Mouse (Mus musculus) granulocyte monocyte progenitor cell, adult 5-6 weeks (primary cell): ENCODE data around the gene Tenm2. TPM values are rescaled to one million over a fixed set of nuclear protein-coding genes. Genes with fewer than 3 reads are reported as not detected.

Experiments
- ATAC-seq: replicated peaks from 2 replicates; pipeline ENCODE4 v1.8.0; 2016; ENCODE audit warnings: mild to moderate bottlenecking, moderate TSS enrichment, inconsistent platforms; ENCODE audit not compliant: poor library complexity, severe bottlenecking
- total RNA-seq, 2 experiments: library from RNA; stranded (forward) in 1 of 2; stranded (reverse) in 1 of 2; fragments of 200-712, 200-1000 nt in 1 of 2; fragments of >200 nt in 1 of 2; fragmentation: Nextera tagmentation in 1 of 2; gene quantifications; 2 replicates each; pipeline ENCODE4 v1.2.3; 2014 to 2017

Gene Tenm2
- total RNA-seq, 2 experiments from 2014 or later = not detected

DNA sequence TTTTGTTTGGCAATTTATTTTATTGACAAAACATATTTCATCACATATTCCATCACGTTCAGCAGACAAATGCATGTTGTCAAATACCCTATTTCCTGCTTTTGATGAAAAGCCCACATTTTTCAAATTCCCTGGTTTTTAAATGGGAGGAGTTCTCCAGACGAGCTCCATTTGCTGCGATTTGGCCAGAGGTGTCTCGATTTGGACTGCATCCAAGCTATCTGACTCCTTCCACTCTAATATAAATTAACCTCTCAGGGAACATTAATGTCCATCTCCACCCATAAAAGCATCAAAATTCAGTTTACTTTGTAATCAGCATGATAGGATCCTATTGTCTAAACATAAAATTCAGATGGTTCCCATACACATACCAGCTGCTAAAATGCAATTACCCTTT, 120.6 kb downstream of the Tenm2 start:
- no peak for ATAC-seq

DNA sequence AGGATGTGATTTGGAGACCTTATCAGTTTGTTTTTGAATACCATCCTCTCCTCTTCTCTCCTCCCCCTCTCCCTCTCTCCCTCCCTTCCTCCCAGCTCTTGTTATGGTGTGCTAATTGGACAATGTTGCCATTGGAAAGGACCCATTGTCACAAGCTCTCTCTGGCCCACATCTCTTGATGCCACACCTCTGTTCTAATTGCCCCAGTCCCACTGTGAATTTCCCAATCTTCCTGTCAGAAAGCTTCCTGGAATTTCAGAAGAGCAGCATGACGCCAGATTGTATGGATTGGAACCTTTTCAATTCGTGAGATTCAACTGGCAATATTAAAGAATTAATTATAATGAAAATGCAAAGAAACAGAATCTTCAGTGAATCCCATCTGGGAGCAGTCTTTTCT, 128.7 kb downstream of the Tenm2 start:
- no peak for ATAC-seq

DNA sequence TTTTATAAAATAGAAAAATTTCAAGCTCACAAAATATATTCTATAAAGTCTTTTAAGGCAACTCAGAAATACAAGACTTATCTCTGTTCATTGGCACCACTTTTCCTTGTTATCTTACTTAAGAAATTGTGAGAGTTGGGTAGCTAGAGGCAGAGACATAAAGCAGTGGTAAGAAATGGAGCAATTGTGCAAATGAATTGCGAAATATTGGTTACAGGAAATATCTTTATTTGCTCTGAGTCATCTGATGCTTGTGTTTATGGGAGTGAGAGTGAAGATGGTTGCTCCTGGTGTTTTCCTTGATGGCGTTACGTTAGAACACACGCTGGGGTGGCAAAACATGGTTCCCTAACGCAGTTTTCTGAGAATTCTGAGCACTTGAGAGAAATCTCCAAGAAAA, 156.4 kb downstream of the Tenm2 start:
- no peak for ATAC-seq

DNA sequence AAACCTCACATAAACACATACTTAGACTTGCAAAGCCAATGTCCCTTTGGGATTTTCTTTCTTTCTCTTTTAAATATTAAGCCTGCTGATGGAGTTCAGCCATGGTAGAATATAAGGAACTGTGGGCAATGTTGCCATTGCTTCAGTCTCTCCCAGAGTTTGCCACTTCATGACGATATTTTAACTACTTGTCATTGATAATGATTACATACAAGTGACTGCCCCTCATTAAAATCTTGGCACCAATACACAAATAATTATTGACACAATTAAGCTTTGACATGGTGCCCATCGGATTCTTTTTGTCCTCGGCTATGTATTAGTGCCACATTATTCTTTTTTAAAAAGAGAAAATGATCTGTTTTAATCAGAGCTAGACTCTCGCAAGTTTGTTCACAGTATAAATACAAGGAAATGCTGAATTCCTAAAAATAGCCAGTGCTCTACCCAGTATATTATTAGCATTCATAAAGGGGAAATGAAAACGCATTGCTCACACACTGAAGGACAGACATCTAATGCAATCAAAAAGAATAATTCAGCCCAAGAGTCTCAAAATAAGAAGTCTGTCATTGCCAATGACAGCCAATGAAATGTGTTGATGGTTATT, 158.7 kb downstream of the Tenm2 start:
- no peak for ATAC-seq

DNA sequence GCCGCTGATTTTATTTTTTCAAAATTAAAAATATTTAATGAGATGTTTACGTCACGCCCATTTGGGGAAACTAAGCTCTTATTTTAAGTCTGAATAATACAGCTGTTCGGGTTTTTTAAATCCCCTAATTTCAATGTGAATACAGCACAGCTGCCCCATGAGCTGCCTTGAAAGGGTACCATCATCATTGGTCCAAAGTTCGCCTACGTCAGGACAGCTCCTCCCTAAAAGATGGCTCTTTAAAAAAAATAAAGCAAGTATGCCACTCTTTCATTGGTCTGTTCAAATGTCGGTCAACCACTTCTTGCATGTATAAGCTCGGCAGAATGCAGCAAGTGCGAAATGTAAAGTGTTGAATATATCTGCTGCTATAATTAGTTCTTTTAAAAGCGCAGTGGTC, 160.4 kb downstream of the Tenm2 start:
- ATAC-seq = no peak

DNA sequence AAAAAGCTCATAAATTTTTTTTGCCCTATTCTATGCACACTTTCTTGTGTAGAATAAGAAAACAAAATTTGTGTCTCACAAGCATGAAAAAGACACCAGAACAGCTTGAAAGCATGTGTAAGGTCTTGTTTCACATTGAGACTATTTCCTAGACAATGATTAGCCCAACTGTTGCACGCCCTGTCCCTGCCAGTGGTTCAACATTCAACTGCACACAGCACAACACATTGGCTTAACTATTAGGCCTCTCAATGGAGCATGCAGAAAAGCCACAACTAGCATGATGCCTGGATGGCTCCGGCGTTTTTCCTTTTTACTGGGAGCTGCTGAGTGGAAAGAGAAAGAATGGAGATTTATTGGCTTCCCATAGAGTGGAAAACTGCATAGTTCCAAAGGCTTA, 170.3 kb downstream of the Tenm2 start:
- ATAC-seq = no peak

DNA sequence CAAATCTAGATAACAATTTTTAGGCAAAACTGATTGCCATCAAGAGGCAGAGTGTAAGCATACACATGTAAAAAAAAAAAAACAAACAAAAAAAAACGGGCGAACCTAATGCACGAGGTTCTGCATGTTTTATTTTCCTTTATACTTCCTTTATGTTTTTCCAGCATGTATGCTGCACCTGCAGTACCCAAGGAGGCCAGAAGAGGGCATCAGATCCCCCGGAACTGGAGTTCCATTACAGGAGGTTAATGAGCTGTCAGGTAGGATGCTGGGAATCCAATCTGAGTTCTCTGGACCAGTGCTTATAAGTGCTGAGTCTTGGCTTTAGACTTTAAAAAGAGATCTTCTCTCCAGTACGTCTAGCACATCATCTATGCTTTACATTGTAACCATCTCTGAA, 189.1 kb downstream of the Tenm2 start:
- no peak for ATAC-seq

DNA sequence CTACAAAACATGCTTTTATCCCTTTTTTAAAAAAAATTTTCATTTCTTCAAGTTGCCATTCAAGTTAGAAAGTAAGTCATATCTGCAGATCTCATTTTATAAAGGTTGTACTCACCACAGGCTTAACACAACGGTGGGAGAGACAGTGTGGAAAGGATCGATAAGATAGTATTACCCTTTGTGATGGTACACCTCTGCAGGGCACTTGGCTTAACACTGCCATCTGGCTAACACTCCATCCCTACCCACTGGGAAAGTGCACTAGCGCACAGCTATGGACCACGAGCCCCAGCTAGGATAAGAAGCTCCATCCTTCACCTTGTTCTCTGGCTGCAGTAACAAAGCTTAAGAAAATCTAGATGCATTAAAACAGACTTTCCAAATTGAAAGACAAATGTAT, 194.5 kb downstream of the Tenm2 start:
- ATAC-seq = no peak

DNA sequence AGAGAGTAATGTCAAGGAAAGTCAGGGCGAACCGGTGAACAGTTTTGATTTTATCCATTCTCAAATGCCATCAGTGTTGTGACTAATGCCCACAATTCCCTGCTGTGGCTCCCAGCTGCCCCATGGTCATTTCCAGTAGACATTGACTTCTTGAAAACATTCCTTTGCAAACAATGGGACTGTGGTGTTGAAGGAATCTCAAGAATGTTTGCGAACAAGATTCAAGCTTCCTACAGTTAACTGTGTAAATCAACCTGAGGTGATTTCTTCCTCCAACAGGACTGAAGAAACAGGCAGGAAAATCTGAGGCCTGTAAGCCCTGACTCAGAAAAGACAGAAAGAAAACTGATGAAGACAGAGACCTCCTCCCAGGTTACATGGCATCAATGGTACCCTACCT, 196.5 kb downstream of the Tenm2 start:
- ATAC-seq = no peak

DNA sequence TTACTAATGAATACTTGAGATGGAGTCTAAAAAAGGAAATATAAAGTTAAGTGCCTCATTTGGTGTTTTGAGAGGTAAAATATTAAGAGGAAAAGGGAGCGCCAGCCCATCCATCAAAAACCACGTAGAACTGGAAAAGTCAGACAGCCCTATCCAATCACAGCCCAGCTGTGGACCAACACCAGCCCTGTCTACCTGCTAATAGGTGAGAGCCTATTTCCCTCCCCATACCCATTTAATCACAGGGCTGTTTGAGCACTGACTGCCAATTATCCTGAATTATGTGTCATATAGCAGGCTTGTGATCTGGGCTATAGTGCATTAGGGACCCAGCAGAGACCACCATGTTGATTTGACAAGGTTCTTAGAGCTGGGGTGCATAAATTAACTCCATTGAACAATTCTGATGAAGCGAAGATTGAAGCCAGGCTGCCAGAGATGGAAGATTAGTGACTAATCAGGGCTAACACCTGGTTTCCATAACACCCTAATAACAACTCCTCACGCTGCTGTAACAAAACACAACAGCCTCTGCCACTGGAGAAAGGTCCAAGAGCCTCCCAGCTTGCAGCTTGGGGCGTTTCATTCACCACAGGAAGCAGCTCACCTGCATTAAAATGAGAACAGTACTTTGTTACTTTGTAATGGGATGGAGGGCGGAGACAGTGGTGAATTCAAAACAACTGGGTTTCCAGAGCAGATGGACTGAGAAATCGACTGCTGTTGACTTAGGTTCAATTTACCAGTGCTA, 204.3 kb downstream of the Tenm2 start:
- ATAC-seq = no peak

DNA sequence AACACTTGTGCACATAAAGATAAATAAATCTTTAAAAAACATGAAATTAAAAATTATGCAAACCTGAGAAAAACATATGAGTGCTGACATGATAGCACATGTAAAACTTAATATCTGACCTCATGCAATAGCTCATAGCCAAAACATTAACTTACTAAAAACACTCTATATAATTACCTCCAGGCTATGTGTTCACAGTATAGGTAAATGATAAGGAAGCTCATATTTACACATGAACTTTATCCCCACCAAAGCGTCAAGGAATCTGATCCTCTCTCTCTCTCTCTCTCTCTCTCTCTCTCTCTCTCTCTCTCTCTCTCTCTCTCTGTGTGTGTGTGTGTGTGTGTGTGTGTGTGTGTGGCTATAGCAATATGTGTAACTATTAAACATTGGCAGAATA, 223.9 kb downstream of the Tenm2 start:
- no peak for ATAC-seq

DNA sequence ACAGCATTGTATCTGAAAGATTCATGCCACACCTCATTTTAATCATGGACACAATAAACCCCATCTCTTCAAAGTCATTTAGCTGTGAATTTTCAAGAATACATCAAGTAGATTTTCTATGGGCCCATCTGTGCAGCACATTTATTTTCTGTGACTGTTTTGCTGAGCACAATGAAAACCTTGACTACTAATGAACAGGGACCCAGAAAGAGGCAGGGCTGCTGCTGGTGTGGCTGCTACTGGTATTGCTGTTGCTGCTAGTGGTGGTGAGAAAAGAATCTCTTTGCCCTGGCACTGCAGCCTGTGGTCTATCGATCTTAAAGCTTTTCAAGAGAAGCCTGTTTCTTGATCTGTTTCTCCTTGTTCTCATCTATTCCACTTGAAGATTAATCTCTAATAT, 226.5 kb downstream of the Tenm2 start:
- no peak for ATAC-seq

DNA sequence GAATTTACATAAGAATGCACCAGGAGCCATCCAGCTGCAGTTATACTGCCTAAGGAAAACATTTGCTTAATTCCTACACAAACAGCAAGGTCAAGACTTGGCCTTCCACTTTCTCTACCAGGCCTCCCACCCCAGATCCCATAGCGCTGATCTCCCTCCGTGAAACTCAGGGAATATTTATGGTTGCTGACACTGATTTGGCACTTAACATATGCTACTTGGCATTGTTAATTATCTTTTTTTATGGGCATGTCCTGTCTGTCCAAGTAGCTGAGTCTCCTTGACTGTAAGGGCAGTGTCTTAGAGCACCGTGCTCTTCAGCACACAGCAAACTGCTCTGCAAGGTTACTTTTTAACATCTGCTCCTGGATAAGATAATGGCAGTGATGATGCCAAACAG, 238.1 kb downstream of the Tenm2 start:
- ATAC-seq = no peak

DNA sequence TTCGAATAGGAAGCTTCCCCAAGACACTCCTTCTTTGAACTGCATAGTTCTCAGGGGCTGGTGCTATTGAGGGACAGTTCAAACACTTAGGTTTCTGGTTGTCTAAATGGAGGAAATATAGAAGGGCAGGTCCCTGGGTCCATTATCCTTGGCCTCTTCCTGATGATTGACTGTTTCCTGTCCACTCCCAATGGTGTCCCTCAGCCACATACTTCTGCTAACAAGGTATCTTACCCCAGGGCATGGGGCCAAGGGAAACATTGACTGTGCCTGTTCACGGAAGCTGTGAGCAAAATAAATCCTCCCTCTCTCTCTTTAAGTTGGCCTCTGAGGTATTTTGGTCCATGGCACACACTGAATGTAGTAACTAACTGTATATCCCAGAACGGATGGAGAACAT, 244.9 kb downstream of the Tenm2 start:
- no peak for ATAC-seq

DNA sequence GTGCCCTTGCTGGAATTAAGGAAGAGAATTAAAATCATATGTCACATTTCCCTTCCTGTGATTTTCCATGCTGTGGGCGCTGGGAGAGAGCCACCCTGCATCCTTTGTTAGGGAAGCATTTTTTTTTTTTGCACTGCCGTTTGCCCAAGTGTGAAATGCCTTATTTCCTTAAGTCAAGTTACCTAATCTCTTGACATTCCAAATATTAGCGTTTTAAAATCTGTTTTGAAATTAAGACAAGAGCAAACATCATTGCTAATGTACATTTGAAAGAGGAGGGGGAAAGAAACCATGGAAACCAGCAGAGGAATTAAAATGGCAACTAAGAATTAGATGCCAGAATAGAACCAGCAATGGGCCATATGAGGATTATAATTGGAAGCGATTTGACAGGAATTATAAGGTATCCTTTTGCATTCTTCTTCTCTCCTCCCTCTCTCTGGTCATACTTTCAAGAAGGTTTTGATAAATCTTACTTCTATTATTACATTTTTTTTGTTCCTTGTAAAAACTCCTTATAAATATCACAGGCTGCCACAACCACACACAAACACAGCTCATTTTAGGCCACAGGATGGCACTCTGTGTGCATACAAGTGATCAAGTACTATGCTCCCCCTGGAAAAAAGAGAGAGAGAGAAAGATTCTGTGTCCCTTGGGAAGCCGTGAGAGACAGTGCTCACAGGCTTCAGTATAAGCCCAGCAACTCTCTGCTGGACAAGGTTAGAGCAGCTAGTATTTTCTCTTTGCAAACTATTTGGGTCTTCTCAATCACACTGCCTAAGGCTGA, 246.8 kb downstream of the Tenm2 start:
- ATAC-seq = no peak

DNA sequence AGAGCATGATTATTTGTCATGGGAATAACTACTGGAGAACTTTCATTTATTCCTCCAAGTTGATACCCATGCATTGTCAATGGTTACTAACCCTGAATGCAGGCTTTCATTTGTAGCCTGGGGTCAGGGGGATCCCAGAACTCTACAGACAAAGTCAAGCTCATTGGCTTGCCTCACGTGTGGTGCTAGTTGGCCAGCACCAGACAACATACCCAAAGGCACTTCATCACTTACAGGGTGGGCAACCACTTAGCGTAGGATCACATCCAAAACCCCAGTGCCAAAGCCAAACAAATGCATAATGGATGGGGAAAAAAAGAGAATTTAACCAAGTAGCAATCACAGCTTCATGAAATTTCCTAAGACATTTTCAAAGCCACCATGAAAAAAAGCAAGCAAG, 261.6 kb downstream of the Tenm2 start:
- no peak for ATAC-seq

DNA sequence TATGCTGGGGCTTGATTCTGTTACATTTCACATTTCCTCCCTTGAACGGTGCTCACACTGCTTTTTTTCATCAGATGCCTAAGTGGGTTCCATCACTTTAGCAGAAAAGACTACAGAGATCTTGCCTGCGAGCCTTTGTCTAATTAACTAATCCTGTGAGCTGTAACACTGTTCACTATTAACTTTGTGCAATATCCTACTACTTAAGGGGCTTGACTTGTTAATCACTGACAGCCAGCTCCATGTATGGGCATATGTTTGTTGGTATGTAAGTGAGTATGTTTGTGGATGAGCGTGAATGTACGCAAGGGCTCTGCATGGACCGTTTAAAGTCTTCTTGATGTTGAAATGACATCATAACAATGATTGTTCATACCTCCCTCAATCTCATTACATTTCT, 277.7 kb downstream of the Tenm2 start:
- no peak for ATAC-seq

DNA sequence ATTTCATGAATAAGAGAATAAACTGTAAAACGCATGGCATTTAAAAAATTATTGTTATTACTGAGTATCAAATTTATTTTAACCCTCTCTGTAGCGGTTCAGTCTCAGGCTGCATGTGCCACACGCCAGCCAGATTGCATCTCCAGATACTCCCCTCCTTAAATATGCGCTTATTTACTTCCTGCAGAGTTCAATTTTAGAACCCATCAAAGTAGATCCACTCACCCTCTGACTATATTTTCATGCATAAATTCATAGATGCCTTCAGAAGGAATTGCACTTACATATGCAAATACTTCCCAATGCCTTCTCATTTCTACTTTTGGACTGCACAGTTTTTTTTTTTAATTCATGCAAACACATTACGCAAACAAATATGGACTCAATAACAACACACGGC, 294.3 kb downstream of the Tenm2 start:
- ATAC-seq = no peak

DNA sequence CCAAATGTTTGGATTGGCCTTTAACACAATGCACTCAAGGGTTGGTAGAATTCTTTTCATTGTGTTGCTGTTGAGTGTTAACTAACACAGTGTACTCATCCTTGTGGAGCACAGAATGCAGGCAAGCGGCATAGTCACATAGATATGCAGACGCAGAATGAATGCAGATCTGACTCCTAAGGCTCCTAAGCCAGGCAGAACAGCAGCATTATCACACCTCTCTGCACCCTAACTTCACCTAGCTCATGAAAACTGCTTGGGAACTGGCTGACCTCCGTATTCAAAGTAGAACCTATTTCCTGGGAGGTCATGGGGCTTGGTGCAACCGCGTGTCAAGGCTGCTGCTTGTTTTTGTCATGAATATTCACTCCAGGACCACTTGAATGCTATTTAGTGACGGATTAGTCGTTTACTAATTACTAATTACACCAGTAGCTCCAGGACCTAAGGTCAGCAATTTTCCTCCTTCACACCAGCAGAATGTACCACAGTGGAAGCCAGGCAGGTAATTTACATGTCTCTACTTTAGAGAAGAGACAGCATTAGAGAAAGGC, 295.1 kb downstream of the Tenm2 start:
- no peak for ATAC-seq

DNA sequence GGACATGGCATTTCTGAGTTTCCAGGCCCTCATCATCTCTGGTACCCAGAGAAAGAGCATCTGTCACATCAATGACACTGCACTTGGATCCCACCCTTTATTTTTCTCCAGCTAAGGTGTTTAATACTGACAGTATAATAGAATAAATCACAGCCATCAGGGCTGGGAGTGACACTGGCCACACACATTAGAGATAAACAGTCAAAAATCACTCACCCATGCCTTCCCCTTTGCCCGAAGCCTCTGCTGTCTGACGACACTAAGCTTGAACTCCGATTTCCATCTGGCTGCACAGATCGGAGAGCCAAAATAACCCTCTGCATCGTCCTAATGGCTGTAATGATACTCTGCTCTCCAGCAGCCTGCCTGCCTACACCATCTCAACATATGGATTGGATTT, 305.9 kb downstream of the Tenm2 start:
- ATAC-seq = no peak

DNA sequence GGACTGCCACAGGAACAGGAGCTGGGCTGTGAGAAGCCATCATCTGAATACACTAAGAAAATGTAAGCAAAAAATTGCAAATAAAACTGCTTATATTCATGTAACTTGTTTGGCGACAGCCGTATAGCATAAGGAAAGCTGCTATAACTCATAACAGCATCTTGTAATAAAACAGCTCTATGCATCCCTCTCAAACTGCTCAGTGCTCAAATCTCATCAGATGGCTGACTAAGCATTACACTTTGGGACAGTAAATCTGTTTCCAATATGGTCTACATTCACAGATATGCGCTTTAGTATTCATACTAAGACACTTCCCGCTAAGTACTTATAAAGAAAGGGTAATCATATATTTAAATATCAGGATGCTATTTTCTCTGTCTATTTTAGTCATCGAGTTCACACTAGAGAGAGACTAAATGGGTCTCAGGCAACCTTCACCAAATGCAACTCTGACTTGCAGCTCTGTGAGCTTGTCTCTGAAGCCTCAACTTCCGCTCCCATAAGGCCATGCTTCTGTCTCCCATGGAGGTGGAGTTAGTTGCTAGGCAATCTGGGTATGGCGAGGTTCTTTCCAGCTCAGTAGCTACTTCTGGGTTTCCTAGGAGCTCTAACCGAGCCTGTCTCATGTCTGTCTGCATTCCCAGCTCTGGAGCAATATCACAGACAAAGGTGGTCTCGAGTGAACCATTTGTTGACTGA, 308.9 kb downstream of the Tenm2 start:
- ATAC-seq = no peak
